Mouse (Mus musculus) E14TG2a.4 (cell line): ENCODE measurements around the gene Ttc38.

Source experiments
- CTCF ChIP-seq: conservative IDR thresholded peaks from 2 replicates; pipeline ENCODE4 v1.5.1; 2014; ENCODE audit warnings: low read length
- POU5F1 ChIP-seq: IDR thresholded peaks from 2 replicates; pipeline ENCODE4 v1.6.1; 2014; ENCODE audit warnings: low read length, borderline replicate concordance

GRCm38 (mm10) chr15:85835335-85835734, 3.2 kb downstream of the Ttc38 start:
- TF ChIP-seq CTCF (peak; percentile 48), POU5F1 (no peak)
